Mouse (Mus musculus): Measurements from ENCODE around the gene Plekha1. TPM values are rescaled to one million over a fixed set of nuclear protein-coding genes. Genes with fewer than 3 reads are reported as not detected.

Gene Plekha1
- total and polyA plus RNA-seq, 3 experiments = 0.23 to 8.3 (median 0.36) TPM

DNA sequence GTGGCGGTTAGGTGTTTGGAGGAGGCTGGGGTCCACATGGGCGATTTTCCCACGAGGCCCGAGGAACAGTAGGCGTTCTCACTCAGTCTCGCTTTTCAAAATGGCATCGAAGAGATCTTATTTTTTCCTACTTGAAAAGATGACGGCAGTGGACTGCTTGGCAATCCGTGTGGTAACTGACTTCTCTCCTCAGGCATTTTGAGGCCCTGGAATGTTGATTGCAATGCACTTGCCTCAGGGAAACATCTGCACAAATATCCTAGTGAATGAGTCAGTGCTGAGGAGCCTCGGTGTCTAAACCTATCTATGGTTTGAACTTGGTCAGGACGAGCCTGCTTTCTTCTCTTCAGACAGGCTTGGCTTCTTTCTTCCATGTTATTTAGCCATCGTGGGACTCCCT lies 80.7 kb downstream of the Plekha1 start:
- no peak for DNase-seq (ENCODE audit: extremely low read depth)
- no peaks in the 10 kb centered on the region for H3K36me3 ChIP-seq (replicated peaks in 1 of 2; ENCODE audit: control insufficient read depth in 1 of 2, insufficient read depth in 1 of 2, low read length in 1 of 2)
- dilution Hi-C loops (cut with MboI; ENCODE audit: extremely low pct_ligation_motif_present, extremely low pct_unique_long_range_greater_than_20kb, low sequenced_read_pairs) = no loop called here
- H3K9me3 ChIP-seq (replicated peaks; ENCODE audit: low read length) = no peaks in the 10 kb centered on the region
- no peak overlapping the region for H3K4me2 ChIP-seq (ENCODE audit: insufficient read depth, low read depth, poor library complexity, severe bottlenecking)
- no peak overlapping the region for H3K27ac ChIP-seq (ENCODE audit: insufficient read depth, low read depth)
- no peaks in the 10 kb centered on the region for H3K79me2 ChIP-seq (replicated peaks; ENCODE audit: control insufficient read depth, extremely low read depth, insufficient read depth, poor library complexity, severe bottlenecking)
- no peak overlapping the region for H3K4me3 ChIP-seq (replicated peaks in 1 of 3; ENCODE audit: low read depth in 2 of 3, low read length in 2 of 3, poor library complexity in 1 of 3)
- TF ChIP-seq CTCF (conservative IDR thresholded peaks at IDR 0.05 in 1 of 2, IDR thresholded peaks at IDR 0.05 in 1 of 2; ENCODE audit: low read depth in 2 of 2, low read length in 2 of 2) = no peak
- no peak for TF ChIP-seq RCOR1 (conservative IDR thresholded peaks at IDR 0.05; ENCODE audit: low read depth, low read length)
- no peak for TF ChIP-seq UBTF (IDR thresholded peaks at IDR 0.05; ENCODE audit: low read depth, low read length)
- no peak for TF ChIP-seq ZC3H11A (IDR thresholded peaks at IDR 0.05; ENCODE audit: low read depth, low read length)
- TF ChIP-seq PAX5 (IDR thresholded peaks at IDR 0.05; ENCODE audit: low read length) = no peak
- no peak for TF ChIP-seq BHLHE40 (IDR thresholded peaks at IDR 0.05; ENCODE audit: low read depth, low read length)
- no peak for TF ChIP-seq IRF4 (IDR thresholded peaks at IDR 0.05; ENCODE audit: low read depth, low read length)
- TF ChIP-seq POLR2A (IDR thresholded peaks at IDR 0.05; ENCODE audit: low read depth, low read length) = no peak
- TF ChIP-seq ELF1 (IDR thresholded peaks at IDR 0.05; ENCODE audit: low read depth, low read length) = no peak
- no peak for TF ChIP-seq MXI1 (IDR thresholded peaks at IDR 0.05; ENCODE audit: low read depth, low read length)
- no peak for TF ChIP-seq MAX (IDR thresholded peaks at IDR 0.05; ENCODE audit: low read length)
- TF ChIP-seq NRF1 (IDR thresholded peaks at IDR 0.05; ENCODE audit: low read depth, low read length) = no peak
- no peak for TF ChIP-seq SIN3A (IDR thresholded peaks at IDR 0.05; ENCODE audit: low read length)
- TF ChIP-seq RAD21 (IDR thresholded peaks at IDR 0.05; ENCODE audit: low read depth, low read length) = no peak
- no peak for TF ChIP-seq SMC3 (IDR thresholded peaks at IDR 0.05; ENCODE audit: low read depth, low read length)
- TF ChIP-seq ZKSCAN1 (IDR thresholded peaks at IDR 0.05; ENCODE audit: borderline replicate concordance, low read depth, low read length) = no peak
- TF ChIP-seq USF1 (IDR thresholded peaks at IDR 0.05; ENCODE audit: low read depth, low read length) = no peak
- in situ Hi-C loops (cut with MboI; ENCODE audit: low pct_ligation_motif_present, low pct_unique_long_range_greater_than_20kb, low sequenced_read_pairs) = no loop called here
- H3K27me3 ChIP-seq (replicated peaks) = peaks cover 92% of the 10 kb centered on the region
- H3K9ac ChIP-seq (ENCODE audit: insufficient read depth, low read depth) = no peak overlapping the region
- peaks cover 0 to 3% of the 10 kb centered on the region in 2 experiments; a peak in 1 of 4 replicates for H3K4me1 ChIP-seq (ENCODE audit: control insufficient read depth in 1 of 2, insufficient read depth in 2 of 2)

DNA sequence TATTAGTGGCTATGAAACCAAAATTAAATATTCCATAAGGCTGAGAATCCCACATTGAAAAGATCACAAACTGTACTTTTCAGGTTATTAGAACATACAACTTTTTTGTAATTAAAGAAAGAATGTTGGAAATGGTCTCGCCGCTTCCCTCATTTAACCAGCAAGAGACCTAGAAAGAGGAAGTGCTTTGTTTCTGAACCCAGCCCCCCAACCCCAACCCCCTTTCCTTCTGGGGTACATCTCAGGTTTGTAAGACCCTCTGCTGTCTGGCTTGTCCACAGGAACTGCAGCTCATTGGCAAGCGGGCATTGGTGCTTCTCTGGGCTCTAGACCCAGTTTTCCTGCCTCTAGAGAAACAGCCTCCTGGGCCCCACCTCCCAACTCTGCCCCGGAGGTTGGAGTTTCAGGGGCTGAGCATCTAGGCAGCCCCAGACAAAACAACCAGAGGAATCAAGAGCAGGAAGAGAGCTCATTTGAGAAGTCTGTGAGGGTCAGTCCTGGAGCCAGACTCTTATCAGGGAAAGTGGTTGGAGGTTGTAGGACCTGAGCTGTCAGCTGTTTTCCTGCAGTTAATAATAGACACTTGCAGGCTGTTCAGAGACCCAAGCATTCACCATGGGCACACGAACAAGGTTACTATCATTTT lies 83.1 kb downstream of the Plekha1 start:
- DNase-seq (ENCODE audit: extremely low read depth) = no peak
- peak overlapping the region; percentile 63; the same call in 1 of the 2 replicates for H3K4me2 ChIP-seq (ENCODE audit: insufficient read depth, low read depth, poor library complexity, severe bottlenecking)
- H3K27ac ChIP-seq (ENCODE audit: insufficient read depth, low read depth) = no peak overlapping the region
- H3K9ac ChIP-seq (ENCODE audit: insufficient read depth, low read depth) = no peak overlapping the region
- dilution Hi-C loops (cut with MboI; ENCODE audit: extremely low pct_ligation_motif_present, extremely low pct_unique_long_range_greater_than_20kb, low sequenced_read_pairs) = no loop called here
- H3K4me3 ChIP-seq (replicated peaks in 1 of 3; ENCODE audit: low read depth in 2 of 3, low read length in 2 of 3, poor library complexity in 1 of 3) = no peak overlapping the region
- no peaks in the 10 kb centered on the region for H3K79me2 ChIP-seq (replicated peaks; ENCODE audit: control insufficient read depth, extremely low read depth, insufficient read depth, poor library complexity, severe bottlenecking)
- no peaks in the 10 kb centered on the region for H3K9me3 ChIP-seq (replicated peaks; ENCODE audit: low read length)
- in situ Hi-C loops (cut with MboI; ENCODE audit: low pct_ligation_motif_present, low pct_unique_long_range_greater_than_20kb, low sequenced_read_pairs) = no loop called here
- peaks cover 96% of the 10 kb centered on the region for H3K27me3 ChIP-seq (replicated peaks)
- H3K36me3 ChIP-seq (replicated peaks in 1 of 2; ENCODE audit: control insufficient read depth in 1 of 2, insufficient read depth in 1 of 2, low read length in 1 of 2) = no peaks in the 10 kb centered on the region
- H3K4me1 ChIP-seq (ENCODE audit: control insufficient read depth in 1 of 2, insufficient read depth in 2 of 2) = peaks cover 0 to 6% of the 10 kb centered on the region in 2 experiments; a peak in 1 of 4 replicates
- TF ChIP-seq MAFK (IDR thresholded peaks at IDR 0.05; ENCODE audit: insufficient replicate concordance, low read length) = no peak
- no peak for TF ChIP-seq NRF1 (IDR thresholded peaks at IDR 0.05; ENCODE audit: low read depth, low read length)
- TF ChIP-seq RAD21 (IDR thresholded peaks at IDR 0.05; ENCODE audit: low read depth, low read length) = no peak
- TF ChIP-seq SIN3A (IDR thresholded peaks at IDR 0.05; ENCODE audit: low read length) = no peak
- TF ChIP-seq EP300 (IDR thresholded peaks at IDR 0.05; ENCODE audit: low read length) = no peak
- no peak for TF ChIP-seq USF2 (conservative IDR thresholded peaks at IDR 0.05; ENCODE audit: low read depth, low read length)
- no peak for TF ChIP-seq ETS1 (conservative IDR thresholded peaks at IDR 0.05; ENCODE audit: low read depth, low read length)
- TF ChIP-seq ELF1 (IDR thresholded peaks at IDR 0.05; ENCODE audit: low read depth, low read length) = no peak
- no peak for TF ChIP-seq CHD1 (IDR thresholded peaks at IDR 0.05; ENCODE audit: low read depth, low read length)
- TF ChIP-seq JUND (conservative IDR thresholded peaks at IDR 0.05; ENCODE audit: low read depth, low read length) = no peak
- TF ChIP-seq UBTF (IDR thresholded peaks at IDR 0.05; ENCODE audit: low read depth, low read length) = no peak
- no peak for TF ChIP-seq NELFE (IDR thresholded peaks at IDR 0.05; ENCODE audit: low read depth, low read length)
